Mouse (Mus musculus) fibroblast of lung, adult 2 months (primary cell): ENCODE data around the gene Slc6a2.

Source experiments
- DNase-seq: peaks from one replicate; pipeline ENCODE4 v3.0.0-alpha.2; 2011; ENCODE audit warnings: low read depth

Slc6a2 gene

DNA sequence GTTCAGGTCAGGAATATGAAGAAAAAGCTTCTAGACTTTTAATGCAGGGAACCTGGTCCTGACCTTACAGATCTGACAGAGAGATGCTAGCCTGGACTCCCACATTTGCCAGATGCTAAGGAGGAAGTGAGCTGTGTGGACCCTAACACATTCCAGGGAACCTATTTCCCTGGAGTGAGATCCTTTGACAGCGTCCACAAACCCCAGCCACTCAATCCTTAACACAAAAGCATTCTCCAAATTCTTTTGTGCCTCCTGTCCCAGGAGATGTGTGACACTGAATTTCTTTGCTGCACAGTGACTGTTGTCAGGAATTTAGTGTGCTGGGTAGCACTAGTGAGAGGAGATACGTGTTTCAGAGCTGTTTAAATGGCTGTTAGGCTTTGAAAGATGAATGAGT lies 79.0 kb downstream of the Slc6a2 start:
- no peak for DNase-seq

DNA sequence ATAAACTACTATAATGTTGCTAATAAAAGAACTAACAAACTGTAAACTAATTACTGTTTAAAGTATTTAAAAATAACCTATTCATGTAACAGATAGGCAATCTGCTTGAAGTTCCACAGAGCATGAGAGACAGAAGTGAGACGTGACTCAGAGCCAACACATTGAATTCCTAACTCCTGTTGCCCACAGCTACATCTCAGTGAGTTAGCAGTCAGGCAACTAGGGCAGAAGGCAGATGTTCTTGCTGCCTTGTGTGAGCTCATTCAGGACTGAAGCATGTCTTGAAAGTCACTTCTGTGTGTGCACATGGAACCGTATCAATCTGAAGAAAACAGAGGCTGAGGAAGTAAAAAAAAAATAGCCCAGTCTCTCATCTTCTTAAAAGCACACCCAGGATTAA lies 80.4 kb downstream of the Slc6a2 start:
- peak; percentile 62 for DNase-seq

DNA sequence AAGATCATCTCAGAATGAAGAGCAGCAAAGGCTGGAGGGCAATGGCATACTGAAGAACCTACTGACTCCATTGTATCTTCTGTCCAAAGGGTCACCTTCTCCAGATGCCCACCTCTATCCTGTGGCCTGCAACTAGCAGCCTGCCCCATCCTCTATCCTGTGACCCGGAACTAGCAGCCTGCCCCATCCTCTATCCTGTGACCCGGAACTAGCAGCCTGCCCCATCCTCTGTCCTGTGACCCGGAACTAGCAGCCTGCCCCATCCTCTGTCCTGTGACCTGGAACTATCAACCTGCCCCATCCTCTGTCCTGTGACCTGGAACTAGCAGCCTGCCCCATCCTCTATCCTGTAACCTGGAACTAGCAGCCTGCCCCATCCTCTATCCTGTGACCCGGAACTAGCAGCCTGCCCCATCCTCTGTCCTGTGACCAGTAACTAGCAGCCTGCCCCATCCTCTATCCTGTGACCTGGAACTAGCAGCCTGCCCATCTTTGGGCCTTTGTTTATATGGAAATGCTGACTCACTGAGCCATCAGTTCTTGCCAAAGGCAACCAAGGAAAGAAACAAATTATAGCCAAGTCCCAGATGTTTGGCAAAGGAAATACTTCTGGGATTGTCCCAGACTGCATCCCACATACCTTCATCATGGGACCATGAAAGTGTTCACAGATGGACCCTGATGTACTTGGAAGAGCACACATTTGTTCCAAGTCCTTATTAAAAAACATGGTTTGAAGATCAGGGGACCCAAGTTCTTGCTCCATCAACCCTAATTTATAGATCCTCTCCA lies 81.1 kb downstream of the Slc6a2 start:
- peak; percentile 96 for DNase-seq

- DNase-seq = no peak
Observed at GRCm38 (mm10) chr8:93043083-93043482, 83.2 kb downstream of the Slc6a2 start.

DNA sequence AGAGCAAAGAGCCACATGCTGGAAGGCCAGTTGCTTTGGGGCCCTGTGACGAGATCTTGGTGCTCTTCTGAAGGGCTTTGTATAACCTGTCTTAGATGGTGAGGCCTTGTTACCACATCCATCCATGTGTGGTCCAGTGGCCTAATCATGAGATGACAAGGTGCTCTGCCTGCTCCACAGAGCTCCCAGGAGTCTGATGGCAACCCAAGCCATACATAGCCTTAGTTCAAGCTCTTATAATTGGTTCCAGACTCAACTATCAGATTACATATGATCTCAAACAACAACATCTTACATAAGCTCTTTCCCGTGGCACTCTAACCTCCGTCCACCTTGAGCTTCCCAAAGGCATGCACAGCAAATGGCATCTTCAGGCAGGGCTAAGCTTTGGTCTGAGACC lies 88.2 kb downstream of the Slc6a2 start, which contains the start of gene Ces1a:
Ces1a (minus strand) TSS at position 101 of the 400 bp plus-strand sequence.
- no peak for DNase-seq

GRCm38 (mm10) chr8:93048510-93049416 lies 88.9 kb downstream of the Slc6a2 start:
- peak; percentile 54 for DNase-seq
